Mouse (Mus musculus) heart, embryonic 15.5 days (tissue): ENCODE data around the gene Actc1. TPM values are rescaled to one million over a fixed set of nuclear protein-coding genes. Genes with fewer than 3 reads are reported as not detected.

Source experiments
- ATAC-seq: fragments of 200-750 bp; cut with Nextera tagmentation; replicated peaks from 2 replicates; pipeline ENCODE4 v1.8.0; 2017; ENCODE audit warnings: low read depth, moderate TSS enrichment; ENCODE audit not compliant: insufficient number of reproducible peaks, insufficient read depth, low FRiP score
- H3K27ac ChIP-seq: fragments of 300-500 bp; sonication (generic); 2 replicates; pipeline ENCODE4 v1.5.1; 2015; ENCODE audit warnings: mild to moderate bottlenecking, inconsistent platforms
- H3K27me3 ChIP-seq: fragments of 300-500 bp; sonication (generic); 2 replicates; pipeline ENCODE4 v1.6.1; 2015; ENCODE audit warnings: inconsistent platforms
- H3K36me3 ChIP-seq: fragments of 300-500 bp; sonication (generic); 2 replicates; pipeline ENCODE4 v1.6.1; 2015; ENCODE audit warnings: mild to moderate bottlenecking, inconsistent platforms
- H3K4me1 ChIP-seq: fragments of 300-500 bp; sonication (generic); replicated peaks from 2 replicates; pipeline ENCODE4 v1.6.1; 2015; ENCODE audit warnings: inconsistent platforms
- H3K4me2 ChIP-seq: fragments of 300-500 bp; sonication (generic); 2 replicates; pipeline ENCODE4 v1.6.1; 2015; ENCODE audit warnings: inconsistent platforms, mild to moderate bottlenecking, moderate library complexity
- H3K4me3 ChIP-seq: fragments of 300-500 bp; sonication (generic); 2 replicates; pipeline ENCODE4 v1.5.1; 2015; ENCODE audit warnings: mild to moderate bottlenecking, inconsistent platforms
- H3K9ac ChIP-seq: fragments of 300-500 bp; sonication (generic); 2 replicates; pipeline ENCODE4 v1.6.1; 2015; ENCODE audit warnings: mild to moderate bottlenecking, inconsistent platforms
- H3K9me3 ChIP-seq: fragments of 300-500 bp; sonication (generic); replicated peaks from 2 replicates; pipeline ENCODE4 v1.6.1; 2016; ENCODE audit warnings: inconsistent platforms
- WGBS: fragments of 180-500 bp; shearing (Covaris S2); methylation state at CpG from one replicate; pipeline ENCODE4 v1.1.7; 2015; ENCODE audit warnings: mixed read lengths; 5-methylcytosine and 5-hydroxymethylcytosine counted together
- polyA plus RNA-seq: library from polyadenylated mRNA; unstranded; fragments of >200 nt; fragmentation: Nextera tagmentation; extraction: Ambion mirVana; gene quantifications from 2 replicates; pipeline ENCODE4 v1.2.1, GENCODE M21; 2015

Gene Actc1
- polyA plus RNA-seq, result 11,796 and 13,111 TPM in 2 replicates

DNA sequence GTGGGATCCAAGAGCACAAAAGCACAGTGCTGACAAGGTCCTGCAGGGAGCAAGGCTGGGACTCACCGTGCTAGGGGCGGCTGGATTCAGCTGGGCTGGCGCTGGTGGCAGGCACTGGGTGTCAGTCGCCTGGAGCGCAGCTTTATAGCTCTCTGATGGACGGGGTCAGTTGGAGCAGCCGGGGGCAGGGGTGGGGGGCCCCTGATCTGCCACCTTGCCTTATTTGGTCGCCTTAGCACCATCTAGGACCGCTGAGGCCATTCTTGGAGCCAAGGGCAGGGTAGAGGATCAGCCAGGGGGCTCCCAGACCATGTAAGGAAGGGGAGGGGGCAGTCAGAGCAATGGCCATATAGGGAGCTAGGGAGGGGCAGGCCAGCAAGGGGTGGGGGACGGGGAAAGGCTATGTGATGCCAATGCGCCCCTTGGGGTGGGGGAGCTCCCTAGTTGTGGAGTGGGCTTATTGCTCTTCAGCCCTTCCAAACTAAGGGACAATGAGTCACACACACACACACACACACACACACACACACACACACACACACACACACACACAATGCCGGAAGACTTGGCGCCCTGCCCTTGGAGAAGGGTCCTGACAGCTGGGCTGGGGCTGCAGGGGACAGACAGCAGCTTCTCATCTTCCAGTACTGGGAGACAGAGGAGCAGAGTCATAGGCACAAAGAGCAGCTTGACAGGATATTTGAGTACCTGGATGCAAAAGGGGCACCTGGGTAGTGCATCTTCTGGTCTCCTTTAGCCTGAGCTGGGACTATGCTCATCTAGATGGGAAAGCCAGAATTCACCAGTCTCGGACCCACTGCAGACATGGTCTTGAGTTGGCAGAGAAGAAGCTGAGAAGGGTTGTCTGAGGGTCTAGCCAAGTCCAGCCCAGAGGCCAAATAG, at the start of gene Actc1:
Actc1 (minus strand) TSS at position 853 of the 903 bp plus-strand sequence.
- Histone ChIP-seq H3K27ac (peak within 1 kb of the TSS; percentile 98), H3K9ac (peak within 1 kb of the TSS; percentile 66)
- 15% methylated on average over 14 of the region's 14 CpGs for WGBS

DNA sequence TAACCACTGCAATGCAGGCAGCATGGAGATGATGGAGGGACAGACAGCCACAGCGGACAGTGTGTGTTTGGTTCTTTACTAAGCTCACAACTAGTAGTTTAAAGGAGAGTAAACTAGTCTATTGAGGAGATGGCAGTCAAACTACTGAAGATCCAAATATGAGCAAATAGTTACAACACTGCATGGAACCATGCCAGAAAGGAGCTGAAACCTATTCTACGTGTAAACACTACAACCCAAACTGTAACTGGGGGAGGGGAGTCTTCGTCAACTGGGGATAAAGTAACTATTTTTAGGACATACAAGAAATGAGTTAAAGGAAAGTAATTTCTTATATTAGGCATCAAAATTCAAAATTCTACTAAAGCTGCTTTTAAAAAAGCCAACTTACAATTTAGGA, 49.1 kb upstream of the Actc1 start:
- Histone ChIP-seq H3K36me3 (peaks cover 52% of the 10 kb centered on the region), H3K4me1 (peaks cover 2% of the 10 kb centered on the region; the same call in 1 of the 2 replicates), H3K4me2 (no peak overlapping the region), H3K27me3 (no peaks in the 10 kb centered on the region), H3K4me3 (no peak overlapping the region), H3K27ac (no peak overlapping the region), H3K9me3 (no peaks in the 10 kb centered on the region), H3K9ac (no peak overlapping the region)
- WGBS, result 77% methylated on average over 3 of the region's 3 CpGs
- ATAC-seq, result no peak

More for the DNA sequence above, at the start of gene Actc1:
- no peaks in the 10 kb centered on the region for H3K27me3 ChIP-seq
- H3K9me3 ChIP-seq, result no peaks in the 10 kb centered on the region
- peak within 1 kb of the TSS; percentile 59 for H3K4me2 ChIP-seq
- H3K4me3 ChIP-seq, result peak within 1 kb of the TSS; percentile 59
- peak; percentile 78 for ATAC-seq
- H3K4me1 ChIP-seq, result peaks cover 7% of the 10 kb centered on the region
- H3K36me3 ChIP-seq, result no peaks in the 10 kb centered on the region

DNA sequence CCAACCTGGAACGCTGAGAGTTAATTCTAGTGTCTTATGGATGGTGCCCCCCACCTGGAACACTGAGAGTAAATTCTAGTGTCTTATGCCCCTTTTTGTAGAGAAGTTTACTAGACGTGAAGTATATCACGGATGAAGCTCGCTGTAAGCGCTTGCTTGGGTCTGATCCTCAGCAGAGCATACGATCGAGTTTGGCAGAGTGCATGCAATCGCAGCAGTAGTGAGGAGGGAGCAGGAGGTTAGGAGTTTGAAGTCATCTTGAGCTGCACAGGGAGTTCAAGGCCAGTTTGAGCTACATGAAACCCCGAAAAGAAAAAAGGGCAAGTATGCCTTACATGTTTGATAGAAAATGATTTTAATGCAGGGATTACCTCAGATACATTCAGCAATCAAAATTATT, 47.5 kb upstream of the Actc1 start:
- H3K27ac ChIP-seq, result no peak overlapping the region
- peaks cover 2% of the 10 kb centered on the region; the same call in 1 of the 2 replicates for H3K4me1 ChIP-seq
- H3K36me3 ChIP-seq, result peaks cover 37% of the 10 kb centered on the region
- no peak overlapping the region for H3K4me3 ChIP-seq
- no peak overlapping the region for H3K4me2 ChIP-seq
- ATAC-seq, result no peak
- no peaks in the 10 kb centered on the region for H3K9me3 ChIP-seq
- 88% methylated on average over 9 of the region's 9 CpGs for WGBS
- no peak overlapping the region for H3K9ac ChIP-seq
- no peaks in the 10 kb centered on the region for H3K27me3 ChIP-seq

DNA sequence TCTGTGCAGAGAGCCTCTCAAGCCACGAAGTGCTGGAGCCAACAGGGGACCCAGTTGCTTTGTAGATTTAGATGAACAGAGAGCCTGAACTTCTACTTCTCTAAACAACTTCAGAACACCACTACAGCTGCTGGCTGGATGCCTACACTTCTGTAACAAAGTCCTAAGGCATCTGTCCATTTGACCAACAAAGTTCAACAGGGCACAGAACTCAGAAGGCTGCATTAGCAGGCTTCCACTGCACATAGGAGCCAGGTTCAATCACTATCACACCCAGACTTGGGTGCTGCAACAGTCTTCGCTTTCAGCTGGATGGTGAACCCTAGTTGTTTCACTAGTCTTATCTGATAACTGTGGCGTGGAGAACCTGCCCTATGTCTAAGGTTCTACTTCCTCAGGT, 46.5 kb upstream of the Actc1 start:
- H3K9me3 ChIP-seq, result no peaks in the 10 kb centered on the region
- WGBS, result 72% methylated on average over 3 of the region's 3 CpGs
- peaks cover 2% of the 10 kb centered on the region; the same call in 1 of the 2 replicates for H3K4me1 ChIP-seq
- no peak overlapping the region for H3K4me2 ChIP-seq
- peaks cover 29% of the 10 kb centered on the region for H3K36me3 ChIP-seq
- H3K4me3 ChIP-seq, result no peak overlapping the region
- H3K27ac ChIP-seq, result no peak overlapping the region
- no peaks in the 10 kb centered on the region for H3K27me3 ChIP-seq
- no peak for ATAC-seq
- no peak overlapping the region for H3K9ac ChIP-seq

DNA sequence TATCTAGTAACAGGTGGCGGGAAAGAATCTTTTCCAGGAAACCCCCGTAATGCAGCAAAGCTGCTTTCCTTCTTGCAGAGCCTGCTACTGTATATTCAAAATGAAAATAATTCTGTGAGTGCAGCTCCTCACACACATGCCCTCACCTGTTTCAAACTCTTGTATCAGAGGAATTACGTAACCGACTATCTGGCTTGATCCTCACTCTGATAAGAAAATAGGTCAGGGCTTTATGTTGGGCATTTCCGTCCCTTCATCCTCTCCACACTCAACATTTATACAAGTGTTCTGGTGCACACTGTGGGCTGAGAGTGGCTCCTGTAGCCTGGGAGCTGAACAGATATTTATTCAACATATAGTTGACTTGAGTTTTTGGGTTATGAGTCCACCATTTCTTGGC, 45.8 kb upstream of the Actc1 start:
- no peaks in the 10 kb centered on the region for H3K9me3 ChIP-seq
- peaks cover 22% of the 10 kb centered on the region for H3K36me3 ChIP-seq
- H3K9ac ChIP-seq, result no peak overlapping the region
- no peak overlapping the region for H3K4me2 ChIP-seq
- H3K27ac ChIP-seq, result no peak overlapping the region
- ATAC-seq, result no peak
- WGBS, result 92% methylated on average over 5 of the region's 5 CpGs
- peaks cover 2% of the 10 kb centered on the region; the same call in 1 of the 2 replicates for H3K4me1 ChIP-seq
- H3K27me3 ChIP-seq, result no peaks in the 10 kb centered on the region
- H3K4me3 ChIP-seq, result no peak overlapping the region

DNA sequence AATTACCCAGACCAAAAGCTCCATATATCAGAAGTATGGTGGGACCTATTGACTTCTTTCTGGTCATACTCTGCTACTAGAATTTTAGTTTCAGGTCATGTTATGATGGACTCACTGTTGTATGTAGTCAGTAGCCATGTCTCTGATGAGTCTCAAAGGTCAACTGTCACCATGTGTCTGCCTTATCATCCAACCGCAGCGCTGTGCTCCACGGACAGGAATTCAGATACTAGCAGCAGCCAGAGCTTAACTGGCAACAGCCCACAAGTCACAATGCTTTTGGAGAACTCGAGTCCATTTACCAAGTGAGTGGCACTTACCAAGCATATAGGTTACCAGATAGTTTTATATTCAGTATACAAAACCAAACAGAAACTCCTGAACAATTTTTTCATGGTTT, 44.3 kb upstream of the Actc1 start:
- Histone ChIP-seq H3K4me2 (no peak overlapping the region), H3K36me3 (peaks cover 10% of the 10 kb centered on the region; the same call in 1 of the 2 replicates), H3K9me3 (no peaks in the 10 kb centered on the region), H3K4me3 (no peak overlapping the region), H3K4me1 (peaks cover 2% of the 10 kb centered on the region; the same call in 1 of the 2 replicates), H3K27me3 (no peaks in the 10 kb centered on the region), H3K9ac (no peak overlapping the region), H3K27ac (no peak overlapping the region)
- ATAC-seq, result no peak
- 40% methylated on average over 4 of the region's 4 CpGs for WGBS

DNA sequence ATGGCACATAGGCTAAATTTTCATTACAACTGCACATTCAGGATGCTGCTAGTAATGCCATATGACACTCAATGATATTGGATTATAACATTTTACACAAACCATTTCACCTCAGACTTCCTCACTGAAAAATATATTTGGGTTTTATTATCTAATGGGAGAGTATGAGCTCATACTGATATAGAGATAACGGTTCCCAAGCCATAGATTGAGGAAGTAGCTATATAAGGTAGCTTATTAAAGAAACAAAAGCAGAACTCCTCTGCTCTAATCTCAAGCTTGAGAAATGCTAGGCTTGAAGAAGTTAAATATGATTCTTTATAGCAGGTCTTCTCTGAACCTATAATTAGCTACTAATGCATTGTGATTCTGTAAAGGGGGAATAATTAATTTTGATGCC, 43.2 kb upstream of the Actc1 start:
- Histone ChIP-seq H3K4me1 (peaks cover 2% of the 10 kb centered on the region), H3K36me3 (peaks cover 3% of the 10 kb centered on the region; the same call in 1 of the 2 replicates), H3K27me3 (no peaks in the 10 kb centered on the region), H3K9ac (no peak overlapping the region), H3K4me3 (no peak overlapping the region), H3K4me2 (no peak overlapping the region), H3K27ac (no peak overlapping the region), H3K9me3 (no peaks in the 10 kb centered on the region)
- no peak for ATAC-seq
- WGBS, result 74% methylated on average over 1 of the region's 1 CpGs

DNA sequence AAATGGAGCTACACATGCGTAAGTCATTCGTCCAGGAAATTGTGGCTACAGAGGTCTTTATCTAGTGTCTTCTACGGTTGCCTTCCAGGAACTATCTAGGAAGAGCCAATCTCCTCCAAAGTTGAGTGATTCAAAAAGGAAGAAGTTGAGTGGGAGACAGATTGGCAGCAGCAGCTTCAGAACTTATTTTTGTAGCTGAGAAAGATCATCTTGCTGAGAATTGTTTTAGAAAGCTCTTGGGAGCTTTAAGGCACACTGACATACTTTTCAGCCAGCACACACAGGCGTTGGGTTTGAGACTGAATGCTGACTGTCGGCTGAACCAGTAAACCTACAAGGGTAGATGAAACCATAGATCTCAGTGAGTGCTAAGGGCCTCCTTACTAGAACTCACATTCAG, 42.0 kb upstream of the Actc1 start:
- 76% methylated on average over 5 of the region's 5 CpGs for WGBS
- no peak for ATAC-seq

DNA sequence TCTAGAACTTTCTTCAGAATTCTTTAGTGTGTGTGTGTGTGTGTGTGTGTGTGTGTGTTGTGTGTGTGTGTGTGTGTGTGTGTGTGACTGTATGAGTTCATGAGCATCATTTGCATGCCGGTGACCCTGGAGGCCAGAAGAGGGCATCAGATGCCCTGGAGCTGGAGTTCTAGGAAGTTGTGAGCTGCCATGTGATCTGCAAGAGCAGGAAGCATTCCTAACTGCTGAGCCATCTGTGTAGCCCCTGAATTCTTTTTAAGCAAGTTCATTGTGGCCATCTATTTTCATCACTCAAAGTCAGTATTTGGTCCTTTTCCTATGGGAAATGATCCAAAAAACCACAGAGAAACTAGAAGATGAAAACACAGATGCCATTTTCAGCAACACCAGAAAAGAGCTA, 41.3 kb upstream of the Actc1 start:
- no peak for ATAC-seq
- no peak overlapping the region for H3K4me2 ChIP-seq
- no peak overlapping the region for H3K27ac ChIP-seq
- no peaks in the 10 kb centered on the region for H3K9me3 ChIP-seq
- H3K36me3 ChIP-seq, result no peaks in the 10 kb centered on the region
- H3K9ac ChIP-seq, result no peak overlapping the region
- no peak overlapping the region for H3K4me3 ChIP-seq
- WGBS, result 80% methylated on average over 1 of the region's 1 CpGs
- no peaks in the 10 kb centered on the region for H3K27me3 ChIP-seq
- H3K4me1 ChIP-seq, result no peaks in the 10 kb centered on the region; the same call in 1 of the 2 replicates

More for the DNA sequence above, 42.0 kb upstream of the Actc1 start:
- Histone ChIP-seq H3K36me3 (no peaks in the 10 kb centered on the region; the same call in 1 of the 2 replicates), H3K9me3 (no peaks in the 10 kb centered on the region), H3K4me2 (no peak overlapping the region), H3K27me3 (no peaks in the 10 kb centered on the region), H3K27ac (no peak overlapping the region), H3K4me1 (no peaks in the 10 kb centered on the region; the same call in 1 of the 2 replicates), H3K4me3 (no peak overlapping the region), H3K9ac (no peak overlapping the region)

DNA sequence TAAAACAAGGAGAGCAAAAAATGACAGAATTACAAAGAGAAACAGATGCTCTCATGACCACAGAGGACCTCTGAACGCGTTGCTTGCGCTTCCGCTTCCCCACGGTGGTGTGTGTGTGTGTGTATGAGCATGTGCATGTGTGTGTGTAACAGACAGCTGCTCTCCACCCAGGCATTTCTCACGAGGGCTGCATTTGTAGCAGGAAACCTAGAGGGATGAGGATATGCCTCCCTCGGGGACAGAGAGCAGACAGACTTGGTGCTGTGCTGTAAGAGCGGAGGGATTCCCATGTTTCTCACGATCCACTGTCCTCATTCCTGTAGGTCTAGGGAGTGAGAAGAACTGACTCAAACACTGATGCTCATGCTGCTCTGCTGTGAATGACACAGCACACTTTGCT, 40.2 kb upstream of the Actc1 start:
- Histone ChIP-seq H3K27me3 (no peaks in the 10 kb centered on the region), H3K36me3 (no peaks in the 10 kb centered on the region), H3K4me2 (no peak overlapping the region), H3K4me1 (no peaks in the 10 kb centered on the region; the same call in 1 of the 2 replicates), H3K9me3 (no peaks in the 10 kb centered on the region), H3K4me3 (no peak overlapping the region), H3K27ac (no peak overlapping the region), H3K9ac (no peak overlapping the region)
- ATAC-seq, result no peak
- WGBS, result 65% methylated on average over 9 of the region's 9 CpGs

DNA sequence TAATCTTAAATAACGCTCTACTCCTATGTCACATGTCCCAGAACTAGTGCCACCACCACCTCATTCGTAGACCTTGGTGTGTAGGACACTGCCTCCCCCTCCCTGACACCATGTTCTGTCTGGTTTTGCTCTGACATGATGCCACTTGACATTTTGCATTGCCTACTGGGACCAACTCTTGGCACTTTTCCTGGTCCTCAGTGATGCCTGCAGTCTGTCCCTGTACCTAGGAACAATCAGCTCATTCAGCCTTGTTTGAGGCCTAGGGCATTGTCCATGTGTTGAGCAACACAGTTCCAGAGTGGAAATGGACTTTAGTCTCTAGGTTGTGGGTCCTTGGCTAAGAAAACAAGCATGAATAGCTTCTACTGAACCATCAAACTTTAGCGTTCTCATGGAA, 36.5 kb upstream of the Actc1 start:
- no peak overlapping the region for H3K27ac ChIP-seq
- H3K4me1 ChIP-seq, result no peaks in the 10 kb centered on the region; the same call in none of the 2 replicates
- H3K9me3 ChIP-seq, result no peaks in the 10 kb centered on the region
- H3K9ac ChIP-seq, result no peak overlapping the region
- no peak overlapping the region for H3K4me2 ChIP-seq
- H3K27me3 ChIP-seq, result no peaks in the 10 kb centered on the region
- H3K36me3 ChIP-seq, result no peaks in the 10 kb centered on the region
- WGBS, result 70% methylated on average over 3 of the region's 3 CpGs
- ATAC-seq, result no peak
- H3K4me3 ChIP-seq, result no peak overlapping the region
